Mouse (Mus musculus) midbrain, embryonic 14.5 days (tissue): Measurements from ENCODE around the gene Cttnbp2nl. TPM values are rescaled to one million over a fixed set of nuclear protein-coding genes. Genes with fewer than 3 reads are reported as not detected.

Experiments
- ATAC-seq: fragments of 200-750 bp; cut with Nextera tagmentation; 2 replicates; pipeline ENCODE4 v1.8.0; 2017; ENCODE audit warnings: moderate number of reproducible peaks, moderate library complexity; ENCODE audit not compliant: low FRiP score, low TSS enrichment
- DNase-seq: peaks from one replicate; pipeline ENCODE4 v3.0.0-alpha.2; 2015
- H3K27ac ChIP-seq: fragments of 300-500 bp; sonication (generic); replicated peaks from 2 replicates; pipeline ENCODE4 v1.5.1; 2014; ENCODE audit warnings: mild to moderate bottlenecking, low read depth, low read length, moderate library complexity
- H3K27me3 ChIP-seq: fragments of 300-500 bp; sonication (generic); 2 replicates; pipeline ENCODE4 v1.6.1; 2014; ENCODE audit warnings: low read length, control low read depth, mixed read lengths; ENCODE audit not compliant: control insufficient read depth, insufficient read depth
- H3K36me3 ChIP-seq: fragments of 300-500 bp; sonication (generic); 2 replicates; pipeline ENCODE4 v1.6.1; 2014; ENCODE audit warnings: low read length, control low read depth; ENCODE audit not compliant: control insufficient read depth, insufficient read depth
- H3K4me1 ChIP-seq: fragments of 300-500 bp; sonication (generic); 2 replicates; pipeline ENCODE4 v1.6.1; 2014; ENCODE audit warnings: mild to moderate bottlenecking, antibody characterized with exemption, low read length, control low read depth; ENCODE audit not compliant: control insufficient read depth, insufficient read depth
- H3K4me2 ChIP-seq: fragments of 300-500 bp; sonication (generic); 2 replicates; pipeline ENCODE4 v1.6.1; 2014; ENCODE audit warnings: mild to moderate bottlenecking, low read length, moderate library complexity
- H3K4me3 ChIP-seq: fragments of 300-500 bp; sonication (generic); replicated peaks from 2 replicates; pipeline ENCODE4 v1.5.1; 2014; ENCODE audit warnings: low read depth, low read length
- H3K9ac ChIP-seq: fragments of 300-500 bp; sonication (generic); replicated peaks from 2 replicates; pipeline ENCODE4 v1.6.1; 2014; ENCODE audit warnings: mild to moderate bottlenecking, low read length, moderate library complexity
- H3K9me3 ChIP-seq: fragments of 300-500 bp; sonication (generic); 2 replicates; pipeline ENCODE4 v1.6.1; 2016; ENCODE audit warnings: low read length, control low read depth, mixed read lengths; ENCODE audit not compliant: control insufficient read depth
- WGBS: fragments of 180-500 bp; shearing (Covaris S2); extraction: QIAGEN DNeasy Blood & Tissue Kit; methylation state at CpG from one replicate; pipeline ENCODE4 v1.1.7; 2014; 5-methylcytosine and 5-hydroxymethylcytosine counted together
- polyA plus RNA-seq: library from polyadenylated mRNA; unstranded; fragments of >200 nt; fragmentation: Nextera tagmentation; extraction: Ambion mirVana; gene quantifications from 2 replicates; pipeline ENCODE4 v1.2.1, GENCODE M21; 2014

Gene Cttnbp2nl
- polyA plus RNA-seq, 1 experiment from 2014 or later: 59.7 TPM

- 94% methylated on average over 6 of the region's 6 CpGs for WGBS
- Histone ChIP-seq H3K9ac (no peak overlapping the region), H3K4me1 (0 out of 2 replicates have a peak, but pooled peaks cover 6% of the 10 kb centered on the region), H3K27ac (no peak overlapping the region), H3K4me2 (no peak overlapping the region), H3K9me3 (no peaks in the 10 kb centered on the region), H3K36me3 (peaks cover 64% of the 10 kb centered on the region), H3K4me3 (no peak overlapping the region), H3K27me3 (no peaks in the 10 kb centered on the region)
- ATAC-seq: no peak
- no peak for DNase-seq
Measured at GRCm38 (mm10) chr3:105037240-105037770, 15.6 kb downstream of the Cttnbp2nl start.

- Histone ChIP-seq H3K9ac (no peak overlapping the region), H3K27me3 (no peaks in the 10 kb centered on the region), H3K4me1 (0 out of 2 replicates have a peak, but pooled peaks cover 6% of the 10 kb centered on the region), H3K4me2 (no peak overlapping the region), H3K9me3 (no peaks in the 10 kb centered on the region), H3K36me3 (peaks cover 72% of the 10 kb centered on the region), H3K4me3 (no peak overlapping the region), H3K27ac (no peak overlapping the region)
- 95% methylated on average over 10 of the region's 10 CpGs for WGBS
- DNase-seq (no peak), ATAC-seq (no peak)
Measured at GRCm38 (mm10) chr3:105036281-105036847, 16.6 kb downstream of the Cttnbp2nl start.

GRCm38 (mm10) chr3:105023371-105024005, 29.5 kb downstream of the Cttnbp2nl start:
- no peak for DNase-seq
- Histone ChIP-seq H3K27me3 (no peaks in the 10 kb centered on the region), H3K9me3 (no peaks in the 10 kb centered on the region), H3K4me2 (no peak overlapping the region), H3K4me1 (no peaks in the 10 kb centered on the region), H3K4me3 (no peak overlapping the region), H3K36me3 (peaks cover 17% of the 10 kb centered on the region), H3K27ac (no peak overlapping the region), H3K9ac (no peak overlapping the region)
- WGBS: 86% methylated on average over 10 of the region's 10 CpGs
- ATAC-seq: no peak

GRCm38 (mm10) chr3:105019826-105020692, 32.9 kb downstream of the Cttnbp2nl start:
- no peak overlapping the region for H3K9ac ChIP-seq
- DNase-seq: no peak
- 66% methylated on average over 12 of the region's 12 CpGs for WGBS
- H3K4me2 ChIP-seq: no peak overlapping the region
- H3K36me3 ChIP-seq: peaks cover 20% of the 10 kb centered on the region
- H3K4me1 ChIP-seq: no peaks in the 10 kb centered on the region
- no peaks in the 10 kb centered on the region for H3K27me3 ChIP-seq
- no peak for ATAC-seq
- H3K27ac ChIP-seq: no peak overlapping the region
- no peak overlapping the region for H3K4me3 ChIP-seq
- no peaks in the 10 kb centered on the region for H3K9me3 ChIP-seq

DNA sequence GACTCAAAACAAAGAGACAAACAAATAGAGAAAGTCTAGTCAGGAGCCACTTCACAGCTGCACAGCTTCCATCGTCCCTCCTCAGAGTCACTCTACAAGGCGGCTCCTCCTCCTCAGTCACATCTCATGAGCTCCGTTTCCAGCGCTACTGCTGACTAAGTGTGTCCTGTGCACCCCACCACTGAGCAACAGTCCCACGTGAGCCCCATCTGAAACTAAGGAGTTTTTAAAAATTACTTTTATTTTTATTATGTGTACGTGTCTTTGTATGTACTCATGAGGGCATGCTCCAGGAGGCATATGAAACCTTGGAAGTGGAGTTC, 34.2 kb downstream of the Cttnbp2nl start:
- no peak overlapping the region for H3K4me3 ChIP-seq
- no peak overlapping the region for H3K9ac ChIP-seq
- peaks cover 16% of the 10 kb centered on the region for H3K36me3 ChIP-seq
- H3K27ac ChIP-seq: no peak overlapping the region
- 93% methylated on average over 6 of the region's 6 CpGs for WGBS
- no peaks in the 10 kb centered on the region for H3K9me3 ChIP-seq
- H3K4me1 ChIP-seq: no peaks in the 10 kb centered on the region
- DNase-seq (no peak), ATAC-seq (no peak)
- no peaks in the 10 kb centered on the region for H3K27me3 ChIP-seq
- no peak overlapping the region for H3K4me2 ChIP-seq

DNA sequence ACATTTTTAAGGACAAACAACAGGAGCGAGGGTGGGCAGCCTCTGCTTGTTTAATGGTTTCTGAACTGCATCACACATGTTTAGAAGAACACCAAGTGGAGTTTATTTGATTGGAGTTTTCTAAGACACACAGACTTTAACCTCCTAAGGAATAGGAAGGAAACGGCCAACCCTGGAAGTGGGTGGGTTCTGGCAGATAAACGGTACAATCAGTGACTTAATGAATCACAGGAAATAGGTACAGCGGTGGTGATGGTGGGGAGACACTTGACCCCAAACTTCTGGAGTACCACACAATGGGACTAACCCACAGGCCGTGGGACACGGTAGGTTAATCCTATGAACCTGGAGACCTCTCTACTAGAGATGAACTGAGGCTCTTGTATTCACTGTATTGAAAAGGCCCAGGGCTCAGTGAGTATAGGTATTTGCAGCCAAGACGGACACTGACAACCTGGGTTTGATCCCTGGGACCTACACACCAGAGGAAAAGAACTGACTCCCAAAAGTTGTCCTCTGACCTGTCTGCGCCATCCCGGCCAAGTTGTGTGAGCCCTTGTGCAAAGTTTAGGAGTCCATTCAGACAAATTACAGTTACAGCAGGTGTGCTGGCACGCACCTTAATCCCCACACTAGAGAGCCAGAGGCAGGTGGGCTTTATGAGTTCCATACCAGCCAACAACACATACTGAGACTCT, 34.7 kb downstream of the Cttnbp2nl start:
- WGBS: 94% methylated on average over 10 of the region's 10 CpGs

GRCm38 (mm10) chr3:105017314-105017713, 35.6 kb downstream of the Cttnbp2nl start:
- Histone ChIP-seq H3K27ac (no peak overlapping the region), H3K4me3 (no peak overlapping the region), H3K4me1 (no peaks in the 10 kb centered on the region), H3K27me3 (no peaks in the 10 kb centered on the region), H3K4me2 (no peak overlapping the region), H3K36me3 (peaks cover 19% of the 10 kb centered on the region), H3K9ac (no peak overlapping the region), H3K9me3 (no peaks in the 10 kb centered on the region)
- DNase-seq: no peak
- 97% methylated on average over 8 of the region's 8 CpGs for WGBS
- ATAC-seq: no peak

More for the DNA sequence above, 34.7 kb downstream of the Cttnbp2nl start:
- Histone ChIP-seq H3K9ac (no peak overlapping the region), H3K4me2 (no peak overlapping the region), H3K27me3 (no peaks in the 10 kb centered on the region), H3K4me3 (no peak overlapping the region), H3K9me3 (no peaks in the 10 kb centered on the region), H3K36me3 (peaks cover 16% of the 10 kb centered on the region), H3K4me1 (no peaks in the 10 kb centered on the region), H3K27ac (no peak overlapping the region)
- ATAC-seq (no peak), DNase-seq (no peak)

GRCm38 (mm10) chr3:105016204-105016603, 36.7 kb downstream of the Cttnbp2nl start:
- no peak for ATAC-seq
- H3K4me3 ChIP-seq: no peak overlapping the region
- no peaks in the 10 kb centered on the region for H3K9me3 ChIP-seq
- no peak overlapping the region for H3K27ac ChIP-seq
- H3K36me3 ChIP-seq: peaks cover 23% of the 10 kb centered on the region
- H3K4me1 ChIP-seq: no peaks in the 10 kb centered on the region
- no peaks in the 10 kb centered on the region for H3K27me3 ChIP-seq
- no peak overlapping the region for H3K9ac ChIP-seq
- 92% methylated on average over 7 of the region's 7 CpGs for WGBS
- no peak for DNase-seq
- H3K4me2 ChIP-seq: no peak overlapping the region
